Mouse (Mus musculus) neural tube, embryonic 11.5 days (tissue): ENCODE measurements around the gene Mrps33. TPM values are rescaled to one million over a fixed set of nuclear protein-coding genes. Genes with fewer than 3 reads are reported as not detected.

Experiments
- ATAC-seq: fragments of 200-750 bp; cut with Nextera tagmentation; 2 replicates; pipeline ENCODE4 v1.8.0; 2017; ENCODE audit warnings: moderate number of reproducible peaks, mild to moderate bottlenecking, moderate TSS enrichment, moderate library complexity; ENCODE audit not compliant: insufficient read depth, low FRiP score, low TSS enrichment
- DNase-seq: peaks from one replicate; pipeline ENCODE4 v3.0.0-alpha.2; 2015; ENCODE audit warnings: low spot score
- H3K27ac ChIP-seq: fragments of 300-500 bp; sonication (generic); 2 replicates; pipeline ENCODE4 v1.5.1; 2014; ENCODE audit warnings: low read depth, mild to moderate bottlenecking, low read length
- H3K27me3 ChIP-seq: fragments of 300-500 bp; sonication (generic); 2 replicates; pipeline ENCODE4 v1.6.1; 2014; ENCODE audit warnings: mild to moderate bottlenecking, low read length, mixed read lengths; ENCODE audit not compliant: control insufficient read depth, insufficient read depth
- H3K36me3 ChIP-seq: fragments of 300-500 bp; sonication (generic); 2 replicates; pipeline ENCODE4 v1.6.1; 2014; ENCODE audit warnings: mild to moderate bottlenecking, low read length, moderate library complexity, mixed read lengths; ENCODE audit not compliant: control insufficient read depth, insufficient read depth
- H3K4me1 ChIP-seq: fragments of 300-500 bp; sonication (generic); 2 replicates; pipeline ENCODE4 v1.6.1; 2014; ENCODE audit warnings: low read length, mixed read lengths; ENCODE audit not compliant: control insufficient read depth, insufficient read depth
- H3K4me2 ChIP-seq: fragments of 300-500 bp; sonication (generic); 2 replicates; pipeline ENCODE4 v1.6.1; 2014; ENCODE audit warnings: low read depth, mild to moderate bottlenecking, moderate library complexity
- H3K4me3 ChIP-seq: fragments of 300-500 bp; sonication (generic); 2 replicates; pipeline ENCODE4 v1.5.1; 2014; ENCODE audit warnings: low read depth, low read length
- H3K9ac ChIP-seq: fragments of 300-500 bp; sonication (generic); 2 replicates; pipeline ENCODE4 v1.6.1; 2014; ENCODE audit warnings: mild to moderate bottlenecking, low read length
- H3K9me3 ChIP-seq: fragments of 300-500 bp; sonication (generic); 2 replicates; pipeline ENCODE4 v1.6.1; 2016; ENCODE audit warnings: low read length; ENCODE audit not compliant: control insufficient read depth
- WGBS: fragments of 180-500 bp; shearing (Covaris S2); extraction: QIAGEN DNeasy Blood & Tissue Kit; methylation state at CpG from one replicate; pipeline ENCODE4 v1.1.7; 2014; 5-methylcytosine and 5-hydroxymethylcytosine counted together
- polyA plus RNA-seq: library from polyadenylated mRNA; unstranded; fragments of >200 nt; fragmentation: Nextera tagmentation; extraction: Ambion mirVana; gene quantifications from 2 replicates; pipeline ENCODE4 v1.2.1, GENCODE M21; 2014

Mrps33 gene
- polyA plus RNA-seq, 1 experiment from 2014 or later: 230 TPM

GRCm38 (mm10) chr6:39757229-39757628, 53.6 kb downstream of the Mrps33 start:
- Histone ChIP-seq H3K9ac (no peak overlapping the region), H3K9me3 (no peaks in the 10 kb centered on the region), H3K27ac (no peak overlapping the region), H3K36me3 (no peaks in the 10 kb centered on the region), H3K4me3 (no peak overlapping the region), H3K4me2 (no peak overlapping the region), H3K4me1 (no peaks in the 10 kb centered on the region), H3K27me3 (no peaks in the 10 kb centered on the region)
- ATAC-seq (no peak), DNase-seq (no peak)
- WGBS: 49% methylated on average over 2 of the region's 2 CpGs

Other genes starting within 250 kb of the Mrps33 start
- 28.9 and 32.3 TPM in 2 replicates for gene Adck2, start 237.1 kb downstream of the Mrps33 start, polyA plus RNA-seq
- gene Gm42420, start 225.2 kb downstream of the Mrps33 start, polyA plus RNA-seq: 0.93 and 2.1 TPM in 2 replicates
- gene Ndufb2, start 218.4 kb downstream of the Mrps33 start, polyA plus RNA-seq: 272 and 273 TPM in 2 replicates
- 22.1 TPM in 2 replicates for gene Braf, start 85.5 kb downstream of the Mrps33 start, polyA plus RNA-seq
- 7.3 and 8.5 TPM in 2 replicates for gene Tmem178b, start 62.3 kb upstream of the Mrps33 start, polyA plus RNA-seq